Mouse (Mus musculus) ES-E14 (cell line): ENCODE results near the gene Selplg. TPM values are rescaled to one million over a fixed set of nuclear protein-coding genes. Genes with fewer than 3 reads are reported as not detected.
A peak's percentile ranks its signal among the peaks of the same experiment; 100 is the strongest.

Experiments
- DNase-seq: peaks from one replicate; pipeline ENCODE4 v3.0.0-alpha.2; 2013; ENCODE audit warnings: low read depth, low spot score
- H3K27ac ChIP-seq: 2 replicates; pipeline ENCODE4 v1.5.1; 2012; ENCODE audit warnings: low read depth, mild to moderate bottlenecking, low read length, moderate library complexity, mixed read lengths; ENCODE audit not compliant: poor library complexity, insufficient read depth, severe bottlenecking
- H3K36me3 ChIP-seq: 2 replicates; pipeline ENCODE4 v1.6.1; 2012; ENCODE audit warnings: mild to moderate bottlenecking, low read length, moderate library complexity, mixed read lengths; ENCODE audit not compliant: control insufficient read depth, poor library complexity, insufficient read depth, severe bottlenecking
- H3K4me1 ChIP-seq, 2 experiments: fragments of 150-350 bp in 1 of 2; sonication (generic) in 1 of 2; 2 replicates each; pipeline ENCODE4 v1.6.1; 2012; ENCODE audit warnings: low read length in 2 of 2, mild to moderate bottlenecking in 1 of 2, mixed read lengths in 1 of 2; ENCODE audit not compliant: control insufficient read depth in 2 of 2, insufficient read depth in 2 of 2, poor library complexity in 1 of 2
- H3K4me3 ChIP-seq, 2 experiments: fragments of 150-350 bp in 1 of 2; sonication (generic) in 1 of 2; 2 replicates each; pipeline ENCODE4 v1.5.1; 2012; ENCODE audit warnings: low read length in 2 of 2, low read depth in 1 of 2, mild to moderate bottlenecking in 1 of 2, mixed read lengths in 1 of 2; ENCODE audit not compliant: insufficient read depth in 1 of 2, poor library complexity in 1 of 2, severe bottlenecking in 1 of 2
- H3K9ac ChIP-seq: 2 replicates; pipeline ENCODE4 v1.6.1; 2012; ENCODE audit warnings: low read depth, mild to moderate bottlenecking, low read length, mixed read lengths; ENCODE audit not compliant: poor library complexity, insufficient read depth, severe bottlenecking
- H3K9me3 ChIP-seq: fragments of 150-350 bp; sonication (generic); 2 replicates; pipeline ENCODE4 v1.6.1; 2012; ENCODE audit warnings: low read depth, mild to moderate bottlenecking, low read length; ENCODE audit not compliant: control insufficient read depth, insufficient read depth
- CHD2 ChIP-seq: IDR thresholded peaks from 2 replicates; pipeline ENCODE4 v1.6.1; 2014; ENCODE audit warnings: mild to moderate bottlenecking, low read depth, low read length, inconsistent platforms
- HCFC1 ChIP-seq: IDR thresholded peaks from 2 replicates; pipeline ENCODE4 v1.6.1; 2012; ENCODE audit warnings: low read length, inconsistent platforms, borderline replicate concordance; ENCODE audit not compliant: insufficient read depth
- MAFK ChIP-seq: IDR thresholded peaks from 2 replicates; pipeline ENCODE4 v1.6.1; 2014; ENCODE audit warnings: mild to moderate bottlenecking, low read depth, low read length, inconsistent platforms; ENCODE audit not compliant: insufficient read depth
- ZC3H11A ChIP-seq: IDR thresholded peaks from 2 replicates; pipeline ENCODE4 v1.6.1; 2012; ENCODE audit warnings: low read depth, mild to moderate bottlenecking, inconsistent platforms, low read length, borderline replicate concordance
- ZNF384 ChIP-seq: IDR thresholded peaks from 2 replicates; pipeline ENCODE4 v1.6.1; 2012; ENCODE audit warnings: low read depth, low read length, inconsistent platforms
- in situ Hi-C, 2 experiments: fragments of 600-800 bp; cut with MboI; formaldehyde crosslinking; loops; one replicate each; pipeline ENCODE4 v1.15.1; 2025; ENCODE audit warnings: low sequenced_read_pairs in 2 of 2, inconsistent platforms in 1 of 2; ENCODE audit not compliant: unreplicated experiment in 2 of 2
- total RNA-seq: library from RNA; depleted of rRNA; stranded (reverse); fragments of 300-350 nt; gene quantifications from 2 replicates; pipeline ENCODE4 v1.2.3, GENCODE M21; 2012

The Selplg gene
- total RNA-seq, 1 experiment = 0.31 TPM

- Histone ChIP-seq H3K36me3 (peaks cover 21% of the 10 kb centered on the region), H3K4me1 (peaks cover 0 to 2% of the 10 kb centered on the region in 2 experiments; a peak in 2 of 4 replicates), H3K9ac (no peak overlapping the region), H3K9me3 (no peaks in the 10 kb centered on the region), H3K4me3 (no peak overlapping the region), H3K27ac (no peak overlapping the region)
- no peak for DNase-seq
- in situ Hi-C loops = loop anchor here in 1 of 2 experiments (5.0 kb wide), 1 partner anchor 35 kb away; no protein-coding TSS in a partner anchor
- no peak for TF ChIP-seq CHD2
- no peak for TF ChIP-seq ZC3H11A
- no peak for TF ChIP-seq HCFC1
- TF ChIP-seq ZNF384 = no peak
- no peak for TF ChIP-seq MAFK
Observed at GRCm38 (mm10) chr5:113776896-113777226, 55.6 kb downstream of the Selplg start.

- Histone ChIP-seq H3K4me3 (no peak overlapping the region), H3K9ac (no peak overlapping the region), H3K9me3 (no peaks in the 10 kb centered on the region), H3K4me1 (peaks cover 0 to 2% of the 10 kb centered on the region in 2 experiments; a peak in 2 of 4 replicates), H3K27ac (no peak overlapping the region), H3K36me3 (peaks cover 21% of the 10 kb centered on the region)
- in situ Hi-C loops = loop anchor here in 1 of 2 experiments (5.0 kb wide), 1 partner anchor 36 kb away; no protein-coding TSS in a partner anchor
- TF ChIP-seq HCFC1 (no peak), ZNF384 (no peak), MAFK (no peak), CHD2 (no peak), ZC3H11A (no peak)
- no peak for DNase-seq
Observed at GRCm38 (mm10) chr5:113776128-113776895, 56.1 kb downstream of the Selplg start.

DNA sequence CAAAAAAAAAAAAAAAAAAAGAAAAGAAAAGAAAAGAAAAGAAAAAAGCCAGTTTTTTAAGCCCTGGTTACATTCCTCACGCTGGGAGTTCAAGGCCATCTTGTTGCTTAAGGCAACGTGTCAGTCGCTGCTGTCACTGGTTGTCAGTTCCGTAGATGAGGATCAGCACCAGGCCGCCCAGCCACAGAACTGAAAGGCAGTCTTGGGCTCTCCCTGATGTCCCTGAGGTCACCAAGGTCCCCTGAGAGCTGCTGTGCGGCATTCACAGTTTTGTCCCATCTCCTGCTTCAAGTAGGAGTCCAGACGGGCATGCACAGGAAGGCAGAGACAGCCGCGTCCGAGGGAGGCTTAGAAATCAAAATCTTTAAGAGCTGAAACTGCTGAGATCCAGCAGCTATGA lies 56.9 kb downstream of the Selplg start:
- no peak overlapping the region for H3K4me3 ChIP-seq
- H3K9ac ChIP-seq = no peak overlapping the region
- DNase-seq = no peak
- peaks cover 21% of the 10 kb centered on the region for H3K36me3 ChIP-seq
- in situ Hi-C loops = loop anchor here in 1 of 2 experiments (5.0 kb wide), 1 partner anchor 37 kb away; no protein-coding TSS in a partner anchor
- no peak overlapping the region for H3K27ac ChIP-seq
- peaks cover 0 to 2% of the 10 kb centered on the region in 2 experiments; a peak in 2 of 4 replicates for H3K4me1 ChIP-seq
- TF ChIP-seq MAFK (no peak), CHD2 (no peak), HCFC1 (no peak), ZC3H11A (no peak), ZNF384 (no peak)
- no peaks in the 10 kb centered on the region for H3K9me3 ChIP-seq

GRCm38 (mm10) chr5:113773664-113774063 lies 58.8 kb downstream of the Selplg start:
- no peak overlapping the region for H3K27ac ChIP-seq
- in situ Hi-C loops = no loop called here
- no peaks in the 10 kb centered on the region for H3K9me3 ChIP-seq
- 0 out of 2 replicates have a peak overlapping the region, but pooled peaks have one; percentile 83 for H3K9ac ChIP-seq
- H3K36me3 ChIP-seq = peaks cover 26% of the 10 kb centered on the region
- peak overlapping the region; percentile 80 to 97; a peak in 3 of 4 replicates for H3K4me3 ChIP-seq
- DNase-seq = peak; percentile 75
- peaks cover 2% of the 10 kb centered on the region in 2 experiments; a peak in 3 of 4 replicates for H3K4me1 ChIP-seq
- TF ChIP-seq MAFK (no peak), CHD2 (no peak), HCFC1 (0 out of 2 replicates have a peak, but pooled peaks have one; percentile 36), ZNF384 (no peak), ZC3H11A (peak; percentile 84)
